Mouse (Mus musculus): Measurements from ENCODE around the gene Myo18b.

DNA sequence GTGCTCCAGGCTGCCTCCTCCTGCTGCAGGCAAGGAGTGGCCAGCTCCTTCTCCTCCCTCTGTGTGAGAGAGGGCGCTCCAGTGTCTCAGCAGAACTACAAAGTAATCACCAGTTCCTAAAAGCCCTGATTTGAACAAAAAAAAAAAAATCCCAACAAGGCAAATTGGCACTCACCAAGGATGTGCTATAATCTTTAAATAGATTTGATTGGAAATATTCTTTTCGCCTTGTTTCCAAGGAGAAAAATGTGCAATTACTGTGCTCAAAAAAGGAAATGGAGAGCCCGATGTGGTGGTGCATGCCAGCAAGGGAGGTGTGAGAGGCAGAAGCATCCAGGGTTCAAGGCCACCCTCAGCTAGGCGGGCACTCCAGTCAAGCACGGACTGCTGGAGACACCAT lies 35.7 kb upstream of the Myo18b start:
- TF ChIP-seq CTCF (IDR thresholded peaks at IDR 0.05; ENCODE audit: low read depth, low read length) (no peak), GATA1 (IDR thresholded peaks at IDR 0.05; ENCODE audit: borderline replicate concordance, low read length) (no peak)

Measured in G1E (cell line).